Mouse (Mus musculus) intestine, postnatal 0 days (tissue): ENCODE results near the gene Cyb561d2. TPM values are rescaled to one million over a fixed set of nuclear protein-coding genes. Genes with fewer than 3 reads are reported as not detected.

Source experiments
- ATAC-seq: fragments of 200-750 bp; cut with Nextera tagmentation; 2 replicates; pipeline ENCODE4 v1.8.0; 2017; ENCODE audit warnings: mild to moderate bottlenecking, moderate TSS enrichment, moderate library complexity
- H3K27ac ChIP-seq: fragments of 300-500 bp; sonication (generic); 2 replicates; pipeline ENCODE4 v1.5.1; 2014; ENCODE audit warnings: mild to moderate bottlenecking, low read depth, low read length, moderate library complexity
- H3K27me3 ChIP-seq: fragments of 300-500 bp; sonication (generic); replicated peaks from 2 replicates; pipeline ENCODE4 v1.6.1; 2014; ENCODE audit warnings: low read length, mixed read lengths; ENCODE audit not compliant: control insufficient read depth, insufficient read depth
- H3K36me3 ChIP-seq: fragments of 300-500 bp; sonication (generic); 2 replicates; pipeline ENCODE4 v1.6.1; 2014; ENCODE audit warnings: mild to moderate bottlenecking, moderate library complexity; ENCODE audit not compliant: control insufficient read depth, insufficient read depth
- H3K4me1 ChIP-seq: fragments of 300-500 bp; sonication (generic); replicated peaks from 2 replicates; pipeline ENCODE4 v1.6.1; 2014; ENCODE audit warnings: antibody characterized with exemption, low read length, mixed read lengths; ENCODE audit not compliant: control insufficient read depth, insufficient read depth
- H3K4me2 ChIP-seq: fragments of 300-500 bp; sonication (generic); replicated peaks from 2 replicates; pipeline ENCODE4 v1.6.1; 2014; ENCODE audit warnings: low read depth, mild to moderate bottlenecking, moderate library complexity
- H3K4me3 ChIP-seq: fragments of 300-500 bp; sonication (generic); 2 replicates; pipeline ENCODE4 v1.5.1; 2014; ENCODE audit warnings: low read depth, low read length
- H3K9ac ChIP-seq: fragments of 300-500 bp; sonication (generic); 2 replicates; pipeline ENCODE4 v1.6.1; 2014; ENCODE audit warnings: mild to moderate bottlenecking, low read depth, low read length
- H3K9me3 ChIP-seq: fragments of 300-500 bp; sonication (generic); 2 replicates; pipeline ENCODE4 v1.6.1; 2016; ENCODE audit warnings: mixed run types; ENCODE audit not compliant: control insufficient read depth
- CTCF ChIP-seq: sonication (generic); IDR thresholded peaks from 2 replicates; pipeline ENCODE4 v1.5.1; 2016; ENCODE audit warnings: low read depth, mild to moderate bottlenecking, control low read depth, antibody characterized with exemption, moderate library complexity
- WGBS: fragments of 180-500 bp; shearing (Covaris S2); extraction: QIAGEN DNeasy Blood & Tissue Kit; methylation state at CpG from one replicate; pipeline ENCODE4 v1.1.7; 2014; 5-methylcytosine and 5-hydroxymethylcytosine counted together
- polyA plus RNA-seq: library from polyadenylated mRNA; unstranded; fragments of >200 nt; fragmentation: Nextera tagmentation; extraction: Ambion mirVana; gene quantifications from 2 replicates; pipeline ENCODE4 v1.2.1, GENCODE M21; 2015

The Cyb561d2 gene
- polyA plus RNA-seq, 1 experiment from 2014 or later = 36.3 TPM

DNA sequence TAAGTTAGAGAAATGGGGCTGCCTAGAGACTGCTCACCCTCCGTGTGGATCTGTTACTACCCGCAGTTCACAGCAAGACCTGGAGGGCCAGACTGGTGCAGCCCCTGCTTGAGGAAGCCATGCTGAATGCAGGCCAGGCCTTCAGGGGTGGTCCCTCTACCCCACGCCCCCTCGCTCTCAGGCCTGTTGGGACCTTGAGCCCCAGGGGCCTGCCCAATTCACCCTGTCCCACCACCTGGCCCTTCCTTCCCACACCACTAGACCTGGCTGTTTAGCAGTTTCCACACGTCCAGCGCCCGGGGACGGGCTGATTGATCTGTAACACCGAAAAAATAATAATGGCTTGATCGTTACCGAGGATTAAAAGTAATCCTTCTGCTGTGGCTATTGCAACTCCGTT is 47.8 kb downstream of the Cyb561d2 start:
- 79% methylated on average over 12 of the region's 12 CpGs for WGBS
- ATAC-seq = no peak
- Histone ChIP-seq H3K9ac (no peak overlapping the region), H3K4me3 (no peak overlapping the region), H3K27ac (no peak overlapping the region), H3K27me3 (no peaks in the 10 kb centered on the region), H3K4me2 (no peak overlapping the region), H3K36me3 (no peaks in the 10 kb centered on the region), H3K9me3 (no peaks in the 10 kb centered on the region), H3K4me1 (no peaks in the 10 kb centered on the region)
- TF ChIP-seq CTCF = no peak

- H3K9me3 ChIP-seq = no peaks in the 10 kb centered on the region
- 45% methylated on average over 1 of the region's 1 CpGs for WGBS
- H3K4me2 ChIP-seq = no peak overlapping the region
- no peak overlapping the region for H3K27ac ChIP-seq
- H3K4me1 ChIP-seq = no peaks in the 10 kb centered on the region
- TF ChIP-seq CTCF = no peak
- H3K9ac ChIP-seq = no peak overlapping the region
- no peaks in the 10 kb centered on the region for H3K27me3 ChIP-seq
- H3K4me3 ChIP-seq = no peak overlapping the region
- no peaks in the 10 kb centered on the region for H3K36me3 ChIP-seq
- no peak for ATAC-seq
These were observed 48.5 kb downstream of the Cyb561d2 start for GRCm38 (mm10) chr9:107493511-107493910.

GRCm38 (mm10) chr9:107490625-107491024 is 51.4 kb downstream of the Cyb561d2 start:
- Histone ChIP-seq H3K4me2 (no peak overlapping the region), H3K9me3 (no peaks in the 10 kb centered on the region), H3K27me3 (no peaks in the 10 kb centered on the region), H3K27ac (no peak overlapping the region), H3K4me1 (no peaks in the 10 kb centered on the region), H3K9ac (no peak overlapping the region), H3K4me3 (no peak overlapping the region), H3K36me3 (no peaks in the 10 kb centered on the region)
- WGBS = 45% methylated on average over 6 of the region's 6 CpGs
- no peak for ATAC-seq
- no peak for TF ChIP-seq CTCF

DNA sequence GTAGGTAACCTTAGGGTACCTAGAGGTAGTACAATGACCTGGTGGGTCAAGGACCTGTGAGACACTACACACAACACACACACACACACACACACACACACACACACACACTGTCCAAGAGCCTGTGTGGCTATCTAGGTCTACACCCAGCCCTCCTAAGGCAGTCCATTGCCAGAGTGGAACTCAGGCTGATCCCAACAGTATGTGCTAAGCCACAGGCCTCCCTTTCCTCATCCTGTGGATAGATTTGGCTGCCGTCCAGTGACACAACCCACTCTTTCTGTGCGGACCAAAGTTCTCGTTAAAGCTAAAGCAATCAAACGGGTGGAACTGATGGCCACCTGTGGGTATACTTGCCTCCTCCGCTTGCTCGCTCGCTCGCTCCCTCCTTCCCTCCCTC is 51.8 kb downstream of the Cyb561d2 start:
- Histone ChIP-seq H3K27ac (no peak overlapping the region), H3K4me3 (no peak overlapping the region), H3K4me2 (no peak overlapping the region), H3K9me3 (no peaks in the 10 kb centered on the region), H3K27me3 (no peaks in the 10 kb centered on the region), H3K36me3 (no peaks in the 10 kb centered on the region), H3K9ac (no peak overlapping the region), H3K4me1 (no peaks in the 10 kb centered on the region)
- 47% methylated on average over 8 of the region's 8 CpGs for whole genome bisulfite sequencing
- no peak for TF ChIP-seq CTCF
- ATAC-seq = peak; percentile 22; the same call in 1 of the 2 replicates

Other genes with a start within 250 kb of the Cyb561d2 start
- 9.4 and 12.1 TPM in 2 replicates for gene Cish, start 246.2 kb downstream of the Cyb561d2 start, polyA plus RNA-seq
- gene Hemk1, start 203.8 kb downstream of the Cyb561d2 start, polyA plus RNA-seq = 5.9 and 8.2 TPM in 2 replicates
- 0.14 and 0.20 TPM in 2 replicates for gene 6430571L13Rik, start 201.6 kb downstream of the Cyb561d2 start, polyA plus RNA-seq
- gene Cacna2d2, start 142.6 kb downstream of the Cyb561d2 start, polyA plus RNA-seq = 0.14 and 0.22 TPM in 2 replicates
- 36.3 and 38.0 TPM in 2 replicates for gene Tmem115, start 8.2 kb downstream of the Cyb561d2 start, polyA plus RNA-seq
- 20.0 and 20.7 TPM in 2 replicates for gene Nprl2, start within 50 bp of the Cyb561d2 start, polyA plus RNA-seq
- 4.0 and 5.0 TPM in 2 replicates for gene Zmynd10, start 5.1 kb upstream of the Cyb561d2 start, polyA plus RNA-seq
- 44.3 and 48.0 TPM in 2 replicates for gene Rassf1, start 9.4 kb upstream of the Cyb561d2 start, polyA plus RNA-seq
- 38.7 and 41.6 TPM in 2 replicates for gene Tusc2, start 21.1 kb upstream of the Cyb561d2 start, polyA plus RNA-seq
- gene Hyal2, start 25.8 kb upstream of the Cyb561d2 start, polyA plus RNA-seq = 47.5 and 52.8 TPM in 2 replicates
- 2.4 and 2.8 TPM in 2 replicates for gene Hyal1, start 34.7 kb upstream of the Cyb561d2 start, polyA plus RNA-seq
- 20.4 and 21.4 TPM in 2 replicates for gene Naa80, start 36.7 kb upstream of the Cyb561d2 start, polyA plus RNA-seq
- gene Hyal3, start 38.6 kb upstream of the Cyb561d2 start, polyA plus RNA-seq = 0.31 and 0.50 TPM in 2 replicates
- gene Ifrd2, start 45.4 kb upstream of the Cyb561d2 start, polyA plus RNA-seq = 36.9 and 38.9 TPM in 2 replicates
- gene Sema3b, start 67.0 kb upstream of the Cyb561d2 start, polyA plus RNA-seq = 37.1 and 37.3 TPM in 2 replicates
- 245 and 265 TPM in 2 replicates for gene Gnai2, start 93.2 kb upstream of the Cyb561d2 start, polyA plus RNA-seq
- gene Slc38a3, start 127.3 kb upstream of the Cyb561d2 start, polyA plus RNA-seq = 15.5 and 15.6 TPM in 2 replicates
- gene Gnat1, start 137.5 kb upstream of the Cyb561d2 start, polyA plus RNA-seq = 1.6 and 1.9 TPM in 2 replicates
- gene Sema3f, start 168.3 kb upstream of the Cyb561d2 start, polyA plus RNA-seq = 3.9 and 4.4 TPM in 2 replicates
- gene Rbm5, start 228.8 kb upstream of the Cyb561d2 start, polyA plus RNA-seq = 48.9 and 51.4 TPM in 2 replicates